Mouse (Mus musculus) gastrocnemius, adult 8-10 months (tissue): Measurements from ENCODE around the gene Bcl2a1a. TPM values are rescaled to one million over a fixed set of nuclear protein-coding genes. Genes with fewer than 3 reads are reported as not detected.
"Not testable (repeated sequence)": the region's sequence is repeated elsewhere in the genome, so short reads cannot be mapped to it uniquely, and the experiment has no call there.

Experiments used
- DNase-seq, 2 experiments: peaks; one replicate each; pipeline ENCODE4 v3.0.0; 2022; ENCODE audit warnings: low spot score in 2 of 2
- total RNA-seq, 4 experiments: library from RNA; stranded (reverse); gene quantifications; 2 replicates each; pipeline ENCODE4 v1.2.4; 2022

The Bcl2a1a gene
- total RNA-seq, result not detected

DNA sequence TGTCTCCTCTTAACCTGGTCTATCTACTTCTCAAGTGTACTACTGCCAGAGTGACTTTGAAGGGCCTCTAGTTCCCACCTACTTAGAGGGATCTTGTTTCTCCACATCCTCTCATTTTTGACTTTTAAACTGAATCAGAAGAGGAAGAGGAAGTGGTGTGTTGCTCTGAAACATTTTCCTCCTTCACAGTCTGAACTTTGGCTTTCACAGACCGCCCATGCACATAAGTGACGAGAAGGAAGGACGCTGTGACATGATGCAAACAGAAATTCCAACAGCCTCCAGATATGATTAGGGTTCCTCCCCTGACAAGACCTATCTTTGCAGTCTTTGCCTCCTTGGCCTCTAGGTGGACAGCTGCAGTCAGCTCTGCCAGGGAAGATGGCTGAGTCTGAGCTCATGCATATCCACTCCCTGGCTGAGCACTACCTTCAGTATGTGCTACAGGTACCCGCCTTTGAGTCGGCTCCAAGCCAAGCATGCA is at the start of gene Bcl2a1a:
Gene Bcl2a1a (plus strand): TSS at position 231 of the 484 bp plus-strand sequence.
- DNase-seq, result not testable (repeated sequence)

DNA sequence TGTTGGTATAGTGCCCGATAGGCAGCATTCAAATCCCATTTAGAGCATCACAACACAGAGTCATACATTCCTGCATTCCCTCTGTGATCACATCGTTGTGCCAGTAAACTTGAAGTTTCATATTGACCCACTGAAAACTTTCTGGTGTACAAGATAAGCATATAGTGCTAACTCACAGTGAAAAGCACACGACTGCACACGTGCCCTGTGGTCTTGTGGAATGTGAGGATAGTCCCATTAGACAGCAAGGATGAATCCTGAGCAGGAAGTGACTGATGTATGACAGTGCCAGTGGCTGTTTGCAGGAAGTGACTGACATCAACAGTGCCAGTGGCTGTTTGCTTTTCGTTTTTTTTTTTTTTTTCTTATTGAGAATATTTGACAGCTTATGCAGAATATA is 40.1 kb upstream of the Bcl2a1a start:
- not testable (repeated sequence) for DNase-seq

DNA sequence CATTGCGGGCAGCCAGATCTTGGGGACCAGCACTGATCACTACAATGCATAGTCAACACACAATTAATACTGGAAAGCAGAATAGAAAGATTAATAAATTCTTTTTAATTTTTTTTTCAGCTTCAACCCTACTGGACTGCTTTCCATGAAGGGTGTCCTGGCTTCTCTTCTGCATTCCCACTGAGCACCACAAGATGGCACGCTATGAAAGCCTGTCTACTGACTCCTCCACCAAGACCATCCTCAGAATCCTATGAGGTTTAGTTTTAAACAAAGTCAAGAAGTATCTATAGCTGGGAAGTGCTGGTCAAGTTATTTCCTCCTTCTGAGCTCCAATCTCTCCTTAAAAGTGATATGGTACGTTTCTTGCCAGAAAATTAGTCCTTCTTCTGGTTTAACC is 18.4 kb upstream of the Bcl2a1a start:
- DNase-seq, result not testable (repeated sequence)

DNA sequence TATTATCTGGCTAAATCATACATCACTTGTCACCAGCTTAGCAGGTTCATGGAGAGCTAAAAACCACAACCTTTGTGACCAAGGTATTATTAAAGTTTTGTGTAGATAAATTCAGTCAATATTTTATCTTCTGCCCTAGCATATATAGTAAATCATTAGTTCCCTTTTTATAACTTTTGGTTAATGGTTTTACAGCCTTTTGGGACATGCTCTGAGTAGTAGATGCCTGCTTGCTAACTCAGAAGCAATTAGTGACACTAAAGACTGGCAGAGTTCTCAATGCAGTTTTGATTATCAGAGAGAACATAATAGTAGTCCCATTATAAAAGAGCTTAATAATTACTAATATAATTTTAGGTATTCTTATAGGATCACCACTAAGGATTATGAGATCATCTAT is 5.2 kb upstream of the Bcl2a1a start:
- not testable (repeated sequence) for DNase-seq

DNA sequence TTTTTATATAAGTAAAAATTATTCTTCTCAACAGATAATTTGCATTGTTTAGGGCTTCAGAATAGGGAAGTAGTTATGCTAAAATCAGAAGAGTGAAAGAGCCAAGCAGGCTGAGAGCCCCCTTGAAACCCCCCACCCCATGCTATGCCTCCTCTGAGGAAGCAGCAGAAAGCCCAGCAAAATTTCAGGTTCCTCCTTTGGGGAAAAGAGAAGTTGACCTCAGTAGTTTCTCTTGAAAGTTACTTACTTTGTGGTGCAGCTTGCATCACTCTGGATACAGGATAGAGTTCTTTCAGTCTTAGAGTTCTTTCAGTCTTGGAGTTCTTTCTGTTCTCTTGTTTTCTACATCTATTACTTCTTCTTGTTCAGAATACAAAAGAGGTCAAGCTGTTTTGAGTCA is 3.5 kb upstream of the Bcl2a1a start:
- not testable (repeated sequence) for DNase-seq

DNA sequence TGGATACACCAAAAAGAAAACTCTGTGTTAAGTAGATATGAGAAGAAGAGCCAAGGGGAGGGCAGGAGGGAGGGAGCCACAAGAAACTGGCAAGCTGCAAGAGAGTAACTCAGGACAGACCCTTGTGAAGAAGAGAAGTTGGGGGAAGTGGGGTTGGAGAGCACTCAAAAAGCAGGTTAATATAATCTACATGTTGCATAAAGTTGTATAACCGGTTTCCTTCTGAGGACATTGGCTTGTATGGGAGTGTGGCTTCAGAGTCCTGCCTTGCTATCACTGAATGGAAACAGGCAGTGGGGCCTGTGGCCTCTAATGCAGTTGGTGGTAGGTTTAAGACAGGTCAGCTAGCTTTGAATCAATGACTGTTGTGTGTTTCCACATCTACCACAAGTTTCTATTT is 1.5 kb upstream of the Bcl2a1a start:
- DNase-seq, result not testable (repeated sequence)

DNA sequence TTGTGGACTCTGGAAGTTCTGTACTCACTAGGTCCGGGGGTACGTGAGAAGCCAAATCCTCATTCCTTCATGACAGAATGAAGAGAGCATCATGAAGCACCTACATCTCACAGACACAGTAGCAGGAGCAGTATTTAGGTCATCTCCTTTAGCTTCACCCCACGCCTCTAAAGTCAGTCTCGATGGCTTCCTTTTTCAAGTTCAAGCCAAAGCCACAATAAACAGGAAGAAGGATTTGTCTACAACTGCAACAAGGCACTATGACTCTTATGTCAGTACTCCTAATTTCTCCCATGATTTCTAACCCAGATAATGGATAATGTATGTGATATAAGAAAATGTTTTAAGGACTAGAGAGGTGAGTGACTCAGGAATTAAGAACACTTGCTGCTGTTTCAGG is 665 bp upstream of the Bcl2a1a start:
- DNase-seq, result not testable (repeated sequence)

DNA sequence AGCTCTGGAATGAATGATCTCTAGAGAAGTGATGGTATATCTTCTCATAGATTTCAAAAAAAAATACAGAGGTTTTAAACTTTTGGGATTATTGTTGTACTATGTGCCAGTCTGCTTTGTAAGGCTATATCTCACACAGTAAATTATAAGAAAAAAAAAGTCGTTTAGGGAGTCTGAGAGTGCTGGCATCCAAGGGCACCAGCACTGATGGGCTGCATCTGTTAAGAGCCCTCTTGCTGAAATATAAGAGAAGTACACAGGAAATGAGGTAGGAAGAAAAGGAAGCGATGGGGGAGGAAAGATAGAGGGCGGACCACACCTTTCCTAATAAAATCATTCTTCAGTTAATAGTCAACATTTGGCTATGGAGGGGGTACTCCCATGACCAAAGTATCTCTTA is 2.2 kb downstream of the Bcl2a1a start:
- no peak for DNase-seq

DNA sequence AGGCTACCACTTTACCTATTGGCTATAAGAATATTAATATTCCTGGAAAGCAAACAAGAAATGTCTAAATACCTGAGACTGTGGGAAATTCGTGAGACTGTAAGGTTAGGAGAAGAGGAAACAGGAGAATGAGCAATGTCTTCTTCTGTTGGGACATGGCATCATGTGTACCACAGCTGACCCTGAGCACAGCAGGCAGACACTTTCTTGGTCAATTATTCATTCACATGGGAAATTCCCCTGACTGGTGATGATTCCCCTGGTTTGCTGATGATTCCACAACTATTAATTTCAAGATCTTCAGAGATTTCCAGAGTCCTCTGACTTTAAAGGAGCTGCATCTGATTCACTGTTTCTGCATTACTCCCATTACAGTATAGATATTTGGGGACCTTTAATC is 3.3 kb downstream of the Bcl2a1a start:
- DNase-seq, result not testable (repeated sequence)

DNA sequence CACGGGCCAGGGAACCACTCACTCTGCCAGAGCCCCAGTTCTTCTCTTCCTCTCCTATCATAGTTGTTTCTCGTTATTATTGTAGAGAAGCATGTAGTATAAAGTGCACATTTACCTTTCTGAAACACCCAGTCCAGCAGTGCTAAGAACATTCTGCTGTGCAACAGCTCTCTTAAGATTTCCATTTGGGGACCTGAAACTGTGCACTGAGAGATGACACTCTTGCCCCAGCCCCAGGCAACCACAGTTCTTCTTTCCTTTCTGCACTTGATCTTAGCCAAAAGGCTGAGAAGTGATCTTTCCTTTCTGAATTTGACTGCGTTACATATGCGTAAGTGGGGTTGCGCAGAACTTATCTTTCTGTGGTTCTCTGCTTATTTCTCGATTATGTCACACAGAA is 9.8 kb downstream of the Bcl2a1a start:
- DNase-seq, result not testable (repeated sequence)

DNA sequence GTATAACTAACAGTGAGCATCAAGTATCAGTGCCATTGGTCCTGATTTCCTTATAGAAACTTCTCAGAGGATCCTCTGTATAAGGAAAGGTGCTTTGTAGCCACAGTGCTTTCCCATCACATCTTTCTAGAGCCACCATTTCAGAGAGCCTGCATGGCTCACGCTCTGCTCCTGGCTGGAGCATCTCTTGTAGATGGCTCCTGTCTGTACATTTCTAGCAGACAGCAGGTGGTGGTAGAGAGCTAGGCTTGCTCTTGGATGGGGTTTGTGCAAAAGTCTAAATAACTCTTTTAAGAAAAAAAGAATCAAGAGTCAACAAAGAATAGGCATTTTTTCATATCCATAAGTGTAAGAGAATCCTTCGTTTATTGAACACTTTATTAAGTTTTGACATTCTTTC is 12.8 kb downstream of the Bcl2a1a start:
- not testable (repeated sequence) for DNase-seq

DNA sequence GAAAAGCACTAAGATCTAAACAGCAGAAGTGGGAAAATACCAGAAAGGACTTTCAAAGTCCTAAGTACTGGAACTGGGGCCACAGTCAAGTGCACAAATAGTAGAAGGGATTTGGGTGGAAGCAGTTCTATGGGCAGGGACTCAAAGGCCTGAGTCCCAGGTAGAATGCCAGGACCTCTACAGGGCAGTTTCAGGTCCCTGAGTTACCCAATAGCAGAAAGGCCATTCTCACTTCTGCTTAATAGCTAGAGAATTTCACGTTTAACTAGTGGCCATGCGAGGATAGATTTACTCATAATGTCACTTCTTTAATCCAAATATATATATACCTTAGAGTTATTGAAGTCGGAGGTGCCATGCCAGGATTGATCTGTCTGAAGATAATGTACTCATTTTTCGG is 20.2 kb downstream of the Bcl2a1a start:
- not testable (repeated sequence) for DNase-seq

DNA sequence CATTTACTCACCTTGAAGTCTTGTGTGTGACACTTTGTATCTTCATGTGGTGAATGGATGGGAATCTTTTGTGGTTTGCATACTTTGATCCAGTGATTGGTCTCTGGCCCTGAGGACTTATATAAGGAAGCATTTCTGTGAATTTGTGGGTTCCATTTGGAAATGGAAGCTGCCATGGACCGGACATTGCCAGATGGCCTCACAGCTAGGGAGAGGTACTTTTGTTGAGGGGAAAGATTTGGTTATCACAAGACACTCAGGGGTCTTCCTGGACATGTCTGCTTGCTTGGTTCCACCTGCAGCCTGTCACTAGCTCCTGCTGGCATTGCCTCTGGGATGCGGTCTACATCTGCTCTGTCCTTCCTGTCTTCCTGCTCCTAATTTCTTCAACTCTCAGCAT is 23.1 kb downstream of the Bcl2a1a start:
- DNase-seq, result not testable (repeated sequence)

DNA sequence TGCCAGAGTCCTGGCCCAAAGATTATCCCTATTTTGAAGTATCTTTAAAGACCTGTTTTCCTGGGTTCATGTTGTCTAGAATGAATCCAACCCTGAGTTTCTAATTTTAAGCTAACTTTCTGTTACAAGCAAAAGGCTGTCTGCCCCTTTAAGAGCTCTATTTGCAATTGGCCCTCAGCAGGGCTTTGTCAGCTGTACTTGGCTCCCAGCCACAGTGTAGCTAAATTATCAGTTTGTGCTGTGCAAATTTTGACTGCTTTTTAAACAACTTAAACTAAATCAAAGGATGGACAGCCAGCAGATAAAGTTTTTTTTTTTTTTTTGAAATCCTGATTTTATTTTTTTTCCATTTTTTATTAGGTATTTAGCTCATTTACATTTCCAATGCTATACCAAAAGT is 44.8 kb downstream of the Bcl2a1a start:
- DNase-seq, result not testable (repeated sequence)

Other genes with a start within 250 kb of the Bcl2a1a start
- gene Mthfsl, start 236.6 kb upstream of the Bcl2a1a start, total RNA-seq, result 10 to 100 TPM; 11.6 to 13.9 (median 12.9) TPM
- gene Bcl2a1d, start 225.0 kb upstream of the Bcl2a1a start, total RNA-seq, result not detected
- not detected for gene Trim43c, start 117.7 kb upstream of the Bcl2a1a start, total RNA-seq
- gene Trim43b, start 135.9 kb downstream of the Bcl2a1a start, total RNA-seq, result not detected
- gene Bcl2a1b, start 242.3 kb downstream of the Bcl2a1a start, total RNA-seq, result not detected
- gene Gm29094, start 242.5 kb downstream of the Bcl2a1a start, total RNA-seq, result not detected